Mouse (Mus musculus) ZHBTc4 (cell line): ENCODE measurements around the gene Pgbd5.

Experiments
- DNase-seq: peaks from one replicate; pipeline ENCODE4 v3.0.0-alpha.2; 2011; ENCODE audit warnings: low read depth, low spot score

The Pgbd5 gene

DNA sequence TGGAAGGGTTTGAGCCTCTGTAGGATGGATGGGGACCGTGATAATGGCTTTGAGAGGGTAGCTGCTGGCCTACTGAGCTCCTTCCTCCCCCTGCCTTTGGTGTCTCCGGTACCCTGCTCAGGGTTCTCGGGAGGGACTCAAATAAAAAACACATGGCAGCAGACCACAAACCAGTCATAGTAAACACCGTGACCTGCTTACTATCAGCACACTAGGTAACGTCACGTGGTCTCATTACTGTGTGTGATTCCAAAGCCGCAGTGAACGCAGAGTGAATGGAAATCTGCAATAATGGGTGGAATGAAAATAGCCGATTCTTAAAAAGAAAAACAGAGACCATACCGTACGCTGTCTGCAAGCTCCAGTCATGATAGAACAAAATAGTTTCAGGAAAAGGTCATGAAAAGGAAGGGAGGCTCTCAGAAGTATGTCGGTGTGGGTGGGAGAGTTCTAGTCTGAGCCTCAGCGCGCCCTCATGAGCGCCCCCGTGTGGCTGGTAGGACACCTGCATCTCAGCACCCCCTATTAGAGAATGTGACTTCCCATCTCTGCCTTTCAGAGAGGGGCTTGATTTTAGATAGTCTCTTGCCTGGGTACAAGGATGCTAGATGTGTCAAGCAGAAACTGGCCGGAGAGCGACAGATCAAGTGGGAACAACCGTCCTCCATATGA lies 92.5 kb downstream of the Pgbd5 start:
- DNase-seq: peak; percentile 77

DNA sequence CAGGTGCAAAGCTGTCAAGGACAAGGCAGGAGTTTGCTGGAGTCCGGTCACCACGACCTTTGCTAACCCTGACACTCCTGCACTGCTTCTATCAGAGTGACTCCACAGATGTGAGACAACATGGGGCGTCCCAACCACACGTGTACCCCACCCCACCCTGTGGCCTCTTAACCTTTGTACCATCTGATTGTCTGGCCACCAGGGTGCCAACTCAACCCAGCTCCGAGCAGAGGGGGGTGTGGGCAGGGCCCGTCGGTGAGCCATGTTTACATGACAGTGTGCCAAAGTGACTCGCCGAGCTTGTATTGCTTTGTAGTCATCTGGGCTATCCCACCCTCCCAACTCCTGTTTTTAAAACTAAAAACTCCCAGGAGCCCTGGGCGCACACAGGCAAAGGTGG lies 94.4 kb downstream of the Pgbd5 start:
- DNase-seq: no peak

DNA sequence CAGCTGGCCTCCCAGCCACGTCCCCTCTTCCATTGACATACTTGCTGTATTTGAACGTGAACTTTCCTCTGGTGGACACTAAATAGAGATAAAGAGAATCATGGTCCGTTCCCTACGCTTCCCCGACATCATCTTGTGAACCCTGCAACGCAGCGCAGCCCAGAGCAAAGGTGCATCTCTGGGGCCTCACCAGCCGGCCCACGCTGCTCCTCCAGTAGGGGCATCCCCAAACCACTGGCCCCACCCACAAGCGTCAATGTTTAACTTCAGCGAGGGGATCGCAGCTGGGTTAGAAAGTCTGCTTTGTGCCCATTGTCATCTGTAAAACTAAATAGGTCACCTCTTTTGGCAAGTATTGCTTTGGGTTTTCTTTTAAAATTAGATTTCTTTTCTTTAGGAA lies 95.5 kb downstream of the Pgbd5 start:
- no peak for DNase-seq

DNA sequence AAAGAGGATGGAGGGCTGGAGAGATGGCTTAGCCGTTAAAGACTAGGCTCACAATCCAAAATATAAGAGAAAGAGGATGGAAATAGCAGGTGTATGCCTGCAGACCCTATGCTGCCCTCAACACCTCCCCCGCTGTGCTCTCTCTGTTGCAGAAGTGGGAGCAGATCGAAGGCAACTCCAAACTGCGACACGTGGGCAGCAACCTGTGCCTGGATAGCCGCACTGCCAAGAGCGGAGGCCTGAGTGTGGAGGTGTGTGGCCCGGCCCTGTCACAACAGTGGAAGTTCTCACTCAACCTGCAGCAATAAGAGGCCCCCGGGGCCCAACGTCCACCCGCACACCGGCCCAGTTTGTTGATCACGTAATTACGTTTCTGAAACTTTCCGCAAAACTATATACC lies 96.3 kb downstream of the Pgbd5 start:
- DNase-seq: no peak

DNA sequence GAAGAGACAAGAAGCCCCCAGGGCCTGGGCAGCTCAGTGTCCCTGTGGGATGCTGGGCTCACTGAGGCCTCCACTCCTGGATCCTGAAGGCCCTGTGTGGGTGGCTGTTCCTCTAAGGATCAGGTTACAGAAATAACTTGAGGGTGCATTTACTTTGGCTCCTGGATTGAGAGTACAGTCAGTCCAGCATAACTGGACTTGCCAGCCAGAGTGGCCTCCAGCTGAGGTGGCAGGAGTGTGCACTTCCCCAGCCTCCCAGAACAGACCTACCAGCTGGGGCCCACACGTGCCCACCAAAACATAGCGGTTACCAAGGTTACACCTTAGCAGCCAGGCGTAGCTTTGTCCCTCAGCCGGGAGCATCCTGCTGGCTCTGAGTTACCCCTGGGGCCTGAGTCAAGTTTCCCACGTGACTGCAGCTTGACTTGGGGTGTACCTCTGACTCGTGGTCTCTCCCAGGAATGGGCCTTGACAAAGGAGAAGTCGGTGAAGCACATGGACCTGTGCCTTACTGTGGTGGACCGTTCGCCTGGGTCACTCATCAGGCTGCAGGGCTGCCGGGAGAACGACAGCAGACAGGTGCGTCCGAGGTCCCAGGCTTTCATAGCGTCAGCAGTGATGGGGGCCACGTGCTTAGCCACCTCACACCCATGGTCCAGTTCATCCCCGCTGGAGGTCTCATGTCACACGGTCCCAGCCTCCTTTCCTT lies 98.9 kb downstream of the Pgbd5 start:
- DNase-seq: no peak

DNA sequence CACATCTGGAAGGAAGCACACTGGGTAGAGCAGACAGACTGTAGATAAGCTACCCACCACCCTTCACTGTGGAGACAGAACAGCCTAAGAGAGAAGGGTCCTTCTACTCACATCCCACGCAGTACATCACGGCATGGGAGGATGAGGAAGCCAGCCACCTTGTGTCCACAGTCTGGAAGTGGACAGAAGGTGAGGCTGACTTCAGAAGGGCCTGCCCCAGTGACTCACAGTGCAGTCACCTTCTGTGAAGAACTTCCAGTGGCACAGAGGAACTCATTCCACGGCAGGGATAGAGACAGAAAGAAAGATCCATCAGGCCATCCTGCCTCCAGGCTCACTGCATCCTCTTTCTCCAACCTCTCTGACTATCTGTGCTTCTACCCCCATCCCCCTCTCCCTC lies 99.7 kb downstream of the Pgbd5 start:
- no peak for DNase-seq

DNA sequence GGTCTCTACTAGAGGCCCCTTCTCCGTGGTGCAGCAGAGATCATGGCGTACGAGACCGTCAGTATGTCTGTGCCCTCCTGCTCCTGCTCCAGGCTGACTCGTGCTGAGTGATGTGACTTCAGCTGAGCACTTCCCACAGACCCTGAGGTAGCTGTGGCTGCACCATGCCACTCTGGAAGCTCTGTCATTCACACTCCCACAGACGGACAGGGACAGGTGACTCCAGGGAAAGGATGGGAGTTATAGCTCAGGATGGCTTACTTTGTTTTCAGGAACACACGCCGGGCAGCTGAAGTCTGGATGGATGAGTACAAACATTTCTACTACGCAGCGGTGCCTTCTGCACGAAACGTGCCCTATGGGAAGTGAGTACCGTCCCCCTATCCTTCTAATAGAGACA lies 103.2 kb downstream of the Pgbd5 start:
- DNase-seq: no peak

DNA sequence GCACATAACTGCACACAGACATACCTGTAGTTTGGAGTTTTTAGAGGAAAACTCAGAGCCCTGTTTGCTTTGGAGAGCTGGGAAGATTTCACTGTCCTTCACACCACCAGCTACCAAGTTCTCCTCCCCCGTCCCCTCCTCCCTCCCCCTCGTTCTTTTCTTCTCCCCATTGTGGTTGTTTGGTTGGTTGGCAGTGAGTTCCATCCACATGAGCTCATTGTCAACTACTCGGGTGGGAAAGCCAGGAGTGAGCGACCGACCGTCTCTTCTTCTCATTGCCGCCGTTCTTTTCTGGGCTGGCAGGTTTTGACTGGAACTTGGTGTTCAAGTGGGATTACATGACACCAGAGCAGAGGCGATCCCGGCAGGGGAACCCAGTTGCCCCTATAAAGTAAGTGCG lies 107.8 kb downstream of the Pgbd5 start:
- no peak for DNase-seq

DNA sequence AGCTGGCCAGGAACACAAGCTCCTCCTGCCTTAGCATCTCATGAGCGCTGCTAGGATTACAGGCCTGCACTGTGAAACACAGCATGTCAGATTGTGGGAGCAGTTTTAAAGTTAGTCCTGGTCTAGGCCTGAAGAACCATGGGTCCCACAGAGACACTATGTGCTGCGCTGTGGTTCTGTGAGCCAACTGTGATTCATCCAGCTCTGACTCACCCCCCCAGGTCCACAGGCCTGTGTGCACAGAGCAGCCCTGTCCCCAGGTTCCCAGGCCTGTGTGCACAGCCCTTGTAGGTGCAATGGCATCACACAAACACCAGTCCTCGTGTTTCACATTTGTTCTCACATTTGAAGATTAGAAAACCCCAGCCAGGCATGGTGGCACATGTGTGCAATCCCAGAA lies 108.4 kb downstream of the Pgbd5 start:
- no peak for DNase-seq

DNA sequence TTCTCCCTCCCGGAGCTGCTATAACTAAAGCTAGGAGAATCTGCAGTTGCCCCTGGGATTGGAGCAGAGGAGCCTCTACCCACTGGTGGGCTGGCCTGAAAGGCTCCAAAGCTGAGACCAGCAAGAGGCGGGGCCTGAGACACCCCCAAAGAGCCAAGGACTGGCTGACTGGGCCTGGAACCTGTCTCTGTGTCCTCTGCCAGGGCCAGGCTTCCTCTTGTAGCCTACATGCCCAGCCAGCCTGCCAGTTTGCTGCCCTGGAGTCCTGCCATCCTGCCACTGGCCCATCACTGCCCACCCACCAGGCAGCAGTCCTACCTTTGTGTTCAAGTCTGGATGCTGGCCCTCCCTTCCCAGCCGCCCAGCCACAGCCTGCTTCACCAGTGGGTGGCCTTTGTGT lies 109.0 kb downstream of the Pgbd5 start:
- DNase-seq: no peak

DNA sequence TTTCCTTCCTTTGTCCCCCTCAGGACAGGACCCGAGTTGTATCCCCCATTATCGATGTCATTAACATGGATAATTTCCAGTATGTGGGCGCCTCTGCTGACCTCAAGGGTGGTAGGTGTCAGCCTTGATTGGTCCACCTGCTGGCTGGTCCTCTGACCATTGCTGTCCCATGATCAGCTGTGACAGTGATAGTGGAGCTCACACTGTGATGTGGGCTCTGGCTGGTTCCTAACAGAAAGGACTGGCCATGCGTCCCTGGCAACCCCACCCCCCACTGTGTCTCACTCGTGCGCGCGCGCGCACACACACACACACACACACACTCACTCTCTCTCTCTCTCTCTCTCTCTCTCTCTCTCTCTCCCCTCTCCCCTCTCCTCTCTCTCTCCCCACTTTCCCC lies 109.8 kb downstream of the Pgbd5 start:
- DNase-seq: no peak

DNA sequence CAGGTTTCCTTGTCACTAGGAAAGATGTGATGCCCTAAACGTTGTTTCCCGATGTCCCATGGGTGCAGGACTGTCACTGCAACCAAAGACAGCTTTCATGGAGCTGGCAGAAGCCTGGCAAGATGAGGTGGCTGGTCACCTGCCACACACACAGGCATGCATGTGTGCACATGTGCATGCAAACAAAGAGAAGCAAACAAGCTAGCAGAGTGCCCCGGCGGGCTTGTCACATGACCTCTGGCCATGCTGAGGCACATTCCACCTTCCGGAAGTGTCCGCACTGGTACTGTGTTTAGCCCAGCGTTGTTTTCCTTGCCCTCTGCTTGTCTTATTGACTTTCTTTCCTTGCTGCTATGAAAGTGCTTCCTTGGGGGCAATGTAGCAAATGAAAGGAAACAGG lies 111.2 kb downstream of the Pgbd5 start:
- DNase-seq: no peak

DNA sequence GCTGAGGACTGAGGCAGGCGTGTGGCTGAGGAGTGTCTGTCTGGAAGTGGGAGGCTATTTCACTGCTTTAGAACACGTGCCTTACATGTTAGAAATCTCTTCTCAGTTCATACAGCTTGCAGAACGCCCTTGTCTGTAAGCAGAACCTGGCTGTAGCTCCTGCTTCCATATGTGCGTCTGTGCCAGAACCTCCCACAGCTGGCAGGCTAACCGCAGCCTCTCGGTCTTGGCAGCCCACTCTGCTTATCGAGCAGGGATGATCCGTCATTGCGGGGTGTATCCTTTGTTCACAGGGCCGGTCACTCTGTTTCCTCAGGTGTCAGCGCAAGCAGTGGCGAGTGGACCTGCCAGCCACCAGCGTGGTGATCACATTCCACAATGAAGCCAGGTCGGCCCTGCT lies 116.1 kb downstream of the Pgbd5 start:
- DNase-seq: no peak

DNA sequence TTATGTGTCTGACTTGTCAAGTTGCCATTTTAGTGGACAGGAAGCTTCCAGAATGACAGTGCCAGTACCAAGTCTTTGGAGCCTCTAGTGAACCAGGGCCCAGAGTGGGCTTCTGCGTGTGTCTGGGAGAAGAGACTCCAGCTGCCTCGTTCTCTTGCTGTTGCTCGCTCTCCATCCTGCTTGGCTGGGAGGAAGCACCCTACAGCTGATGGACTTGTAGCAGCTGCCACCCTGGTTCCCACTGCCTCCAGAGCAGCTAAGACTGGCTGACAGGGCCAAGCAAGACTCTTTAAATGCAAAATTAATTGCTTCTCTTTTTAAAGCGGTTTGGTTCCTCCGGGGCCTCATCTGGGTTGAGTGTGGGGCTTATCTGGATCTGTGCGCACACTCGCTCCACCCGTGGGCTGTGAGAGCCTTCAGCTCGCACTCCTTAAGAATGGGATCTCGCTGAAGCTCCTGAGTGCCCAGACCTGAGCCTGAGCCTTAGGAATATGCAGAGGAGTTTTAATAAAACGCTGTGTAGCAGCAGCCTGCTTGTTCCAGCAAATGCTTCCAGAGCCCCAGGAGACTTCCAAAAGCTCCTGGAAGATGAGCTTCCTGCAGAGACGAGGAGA lies 118.1 kb downstream of the Pgbd5 start:
- no peak for DNase-seq

DNA sequence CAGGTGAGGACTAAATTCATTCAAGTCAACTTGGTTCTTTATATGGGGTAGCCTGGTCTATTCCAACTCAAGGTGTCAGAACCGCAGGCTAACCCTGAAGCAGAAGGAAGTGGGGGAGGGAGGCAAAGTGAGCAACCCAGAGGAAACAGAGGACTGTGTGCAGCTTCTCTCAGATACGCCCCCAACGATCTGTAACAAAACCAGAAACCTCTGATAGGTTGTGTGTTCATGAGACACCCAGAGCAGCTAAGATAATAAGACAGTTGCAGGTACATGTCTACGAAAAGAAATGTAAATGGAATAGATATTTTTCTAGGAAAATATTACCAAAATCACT lies 120.2 kb downstream of the Pgbd5 start:
- no peak for DNase-seq
